Mouse (Mus musculus) small intestine, adult 2 months (tissue): ENCODE measurements around the gene Prkcb.

ENCODE experiments used
- CTCF ChIP-seq: fragments of 200-500 bp; IDR thresholded peaks from 2 replicates; pipeline ENCODE4 v1.5.1; 2012; ENCODE audit warnings: low read depth, mild to moderate bottlenecking, control low read depth, inconsistent platforms, low read length, moderate library complexity, mixed read lengths; ENCODE audit not compliant: insufficient replicate concordance, insufficient read length; ENCODE audit errors: extremely low read depth
- POLR2A ChIP-seq: fragments of 200-500 bp; IDR thresholded peaks from 2 replicates; pipeline ENCODE4 v1.6.1; 2012; ENCODE audit warnings: low read depth, mild to moderate bottlenecking, control low read depth, inconsistent platforms, low read length, moderate library complexity

GRCm38 (mm10) chr7:122670442-122670872, 381.9 kb downstream of the Prkcb start, which contains the start of gene Cacng3:
- TF ChIP-seq CTCF: no peak
- TF ChIP-seq POLR2A: no peak
